Mouse (Mus musculus) skeletal muscle tissue, adult 2 months (tissue): ENCODE measurements around the gene AI854703.
"Not testable (repeated sequence)": the region's sequence is repeated elsewhere in the genome, so short reads cannot be mapped to it uniquely, and the experiment has no call there.

ENCODE experiments used
- DNase-seq: peaks from one replicate; pipeline ENCODE4 v3.0.0-alpha.2; 2012; ENCODE audit warnings: low read depth, low spot score

Gene AI854703

GRCm38 (mm10) chr6:48614756-48615155, 11.8 kb upstream of the AI854703 start:
- DNase-seq: no peak

- no peak for DNase-seq
Measured at GRCm38 (mm10) chr6:48620031-48620430, 6.5 kb upstream of the AI854703 start.

- DNase-seq: not testable (repeated sequence)
Measured at GRCm38 (mm10) chr6:48622186-48622843, 4.2 kb upstream of the AI854703 start.

GRCm38 (mm10) chr6:48623460-48623859, 3.1 kb upstream of the AI854703 start:
- DNase-seq: no peak

GRCm38 (mm10) chr6:48626984-48627383, 420 bp downstream of the AI854703 start:
- DNase-seq: peak; percentile 36

- no peak for DNase-seq
Measured at GRCm38 (mm10) chr6:48627511-48627924, 954 bp downstream of the AI854703 start.

GRCm38 (mm10) chr6:48628377-48628776, 1.8 kb downstream of the AI854703 start:
- DNase-seq: no peak

GRCm38 (mm10) chr6:48628808-48629660, 2.5 kb downstream of the AI854703 start:
- no peak for DNase-seq

GRCm38 (mm10) chr6:48629661-48630034, 3.1 kb downstream of the AI854703 start:
- no peak for DNase-seq

- DNase-seq: no peak
Measured at GRCm38 (mm10) chr6:48630831-48631230, 4.3 kb downstream of the AI854703 start.

- no peak for DNase-seq
Measured at GRCm38 (mm10) chr6:48635105-48635504, 8.5 kb downstream of the AI854703 start.

GRCm38 (mm10) chr6:48636515-48636914, 10.0 kb downstream of the AI854703 start:
- DNase-seq: no peak

GRCm38 (mm10) chr6:48637811-48638500, 11.4 kb downstream of the AI854703 start:
- DNase-seq: no peak

GRCm38 (mm10) chr6:48638553-48638952, 12.0 kb downstream of the AI854703 start:
- DNase-seq: no peak

GRCm38 (mm10) chr6:48641391-48641790, 14.8 kb downstream of the AI854703 start:
- DNase-seq: no peak

- DNase-seq: peak; percentile 59
Measured at GRCm38 (mm10) chr6:48642764-48643292, 16.3 kb downstream of the AI854703 start.

GRCm38 (mm10) chr6:48645660-48646308, 19.2 kb downstream of the AI854703 start:
- peak; percentile 50 for DNase-seq

GRCm38 (mm10) chr6:48646309-48646690, 19.7 kb downstream of the AI854703 start:
- DNase-seq: no peak

- DNase-seq: peak; percentile 40
Measured at GRCm38 (mm10) chr6:48646995-48647394, 20.4 kb downstream of the AI854703 start, which contains the start of gene Gimap8. Gimap8 (plus strand) TSS chr6:48647234.

GRCm38 (mm10) chr6:48647611-48648010, 21.0 kb downstream of the AI854703 start:
- no peak for DNase-seq

GRCm38 (mm10) chr6:48648779-48649178, 22.2 kb downstream of the AI854703 start:
- DNase-seq: no peak
